Mouse (Mus musculus) MEL (cell line): ENCODE measurements around the gene Slc17a1. TPM values are rescaled to one million over a fixed set of nuclear protein-coding genes. Genes with fewer than 3 reads are reported as not detected.

Source experiments
- DNase-seq: peaks from one replicate; pipeline ENCODE4 v3.0.0; 2011; ENCODE audit warnings: low read depth, low spot score
- H3K27ac ChIP-seq: 2 replicates; pipeline ENCODE4 v1.5.1; 2012; ENCODE audit warnings: low read depth, mild to moderate bottlenecking, control low read depth, low read length, moderate library complexity; ENCODE audit not compliant: control insufficient read depth
- H3K27me3 ChIP-seq, 2 experiments: fragments of 150-350 bp in 1 of 2; sonication (generic) in 1 of 2; 2 replicates each; pipeline ENCODE4 v1.6.1; 2012; ENCODE audit warnings: low read length in 2 of 2, mild to moderate bottlenecking in 2 of 2, improper control_type of control experiment in 1 of 2, moderate library complexity in 1 of 2; ENCODE audit not compliant: insufficient read depth in 2 of 2, control insufficient read depth in 1 of 2
- H3K36me3 ChIP-seq, 2 experiments: 2 replicates each; pipeline ENCODE4 v1.6.1; 2012 to 2014; ENCODE audit warnings: low read length in 2 of 2, improper control_type of control experiment in 1 of 2, inconsistent platforms in 1 of 2, mild to moderate bottlenecking in 1 of 2; ENCODE audit not compliant: insufficient read depth in 2 of 2, control insufficient read depth in 1 of 2
- H3K4me1 ChIP-seq, 2 experiments: fragments of 150-350 bp in 1 of 2; sonication (generic) in 1 of 2; 2 replicates each; pipeline ENCODE4 v1.6.1; 2012; ENCODE audit warnings: low read length in 2 of 2, improper control_type of control experiment in 1 of 2, mild to moderate bottlenecking in 1 of 2; ENCODE audit not compliant: insufficient read depth in 2 of 2, control insufficient read depth in 1 of 2
- H3K4me3 ChIP-seq, 2 experiments: fragments of 150-350 bp in 1 of 2; sonication (generic) in 1 of 2; 2 replicates each; pipeline ENCODE4 v1.5.1; 2012; ENCODE audit warnings: low read depth in 2 of 2, low read length in 2 of 2, mild to moderate bottlenecking in 2 of 2, moderate library complexity in 2 of 2, control low read depth in 1 of 2, improper control_type of control experiment in 1 of 2; ENCODE audit not compliant: control insufficient read depth in 1 of 2, insufficient read depth in 1 of 2
- H3K79me2 ChIP-seq: 2 replicates; pipeline ENCODE4 v1.6.1; 2012; ENCODE audit warnings: mild to moderate bottlenecking, low read length, moderate library complexity; ENCODE audit not compliant: control insufficient read depth, poor library complexity, insufficient read depth
- H3K9ac ChIP-seq: 2 replicates; pipeline ENCODE4 v1.6.1; 2012; ENCODE audit warnings: low read depth, mild to moderate bottlenecking, control low read depth, low read length, moderate library complexity; ENCODE audit not compliant: control insufficient read depth, poor library complexity, severe bottlenecking
- H3K9me3 ChIP-seq: fragments of 150-350 bp; sonication (generic); replicated peaks from 2 replicates; pipeline ENCODE4 v1.6.1; 2012; ENCODE audit warnings: mild to moderate bottlenecking, low read length, improper control_type of control experiment, moderate library complexity; ENCODE audit not compliant: insufficient read depth
- BHLHE40 ChIP-seq: IDR thresholded peaks from 2 replicates; pipeline ENCODE4 v1.6.1; 2012; ENCODE audit warnings: low read depth, mild to moderate bottlenecking, inconsistent platforms, low read length, improper control_type of control experiment, borderline replicate concordance
- CHD2 ChIP-seq: IDR thresholded peaks from 2 replicates; pipeline ENCODE4 v1.6.1; 2011; ENCODE audit warnings: low read length, improper control_type of control experiment
- CTCF ChIP-seq, 3 experiments: IDR thresholded peaks in 2 of 3; conservative IDR thresholded peaks in 1 of 3; 2 replicates each; pipeline ENCODE4 v1.5.1; 2011 to 2012; ENCODE audit warnings: low read length in 3 of 3, low read depth in 2 of 3, mild to moderate bottlenecking in 2 of 3, improper control_type of control experiment in 1 of 3, inconsistent platforms in 1 of 3, mixed read lengths in 1 of 3, moderate library complexity in 1 of 3; ENCODE audit not compliant: control insufficient read depth in 1 of 3, insufficient read depth in 1 of 3, poor library complexity in 1 of 3, severe bottlenecking in 1 of 3
- EP300 ChIP-seq, 2 experiments: IDR thresholded peaks; 2 replicates each; pipeline ENCODE4 v1.6.1; 2011; ENCODE audit warnings: improper control_type of control experiment in 2 of 2, low read length in 2 of 2, low read depth in 1 of 2, mild to moderate bottlenecking in 1 of 2
- GATA1 ChIP-seq: IDR thresholded peaks from 2 replicates; pipeline ENCODE4 v1.6.1; 2011; ENCODE audit warnings: low read depth, low read length, improper control_type of control experiment
- HCFC1 ChIP-seq: IDR thresholded peaks from 2 replicates; pipeline ENCODE4 v1.6.1; 2012; ENCODE audit warnings: low read depth, mild to moderate bottlenecking, inconsistent platforms, low read length, improper control_type of control experiment, moderate library complexity
- JUND ChIP-seq: IDR thresholded peaks from 2 replicates; pipeline ENCODE4 v1.6.1; 2011; ENCODE audit warnings: low read depth, mild to moderate bottlenecking, improper control_type of control experiment, low read length
- MEF2A ChIP-seq: IDR thresholded peaks from 2 replicates; pipeline ENCODE4 v1.6.1; 2014; ENCODE audit warnings: low read depth, mild to moderate bottlenecking, inconsistent platforms, low read length, improper control_type of control experiment; ENCODE audit not compliant: poor library complexity, insufficient replicate concordance, severe bottlenecking; ENCODE audit errors: extremely low read depth
- MYB ChIP-seq: IDR thresholded peaks from 2 replicates; pipeline ENCODE4 v1.6.1; 2011; ENCODE audit warnings: mild to moderate bottlenecking, low read depth, low read length, improper control_type of control experiment
- MYC ChIP-seq: IDR thresholded peaks from 2 replicates; pipeline ENCODE4 v1.6.1; 2011; ENCODE audit warnings: low read depth, mild to moderate bottlenecking, low read length, improper control_type of control experiment, moderate library complexity
- NELFE ChIP-seq: IDR thresholded peaks from 2 replicates; pipeline ENCODE4 v1.6.1; 2011; ENCODE audit warnings: low read depth, low read length, improper control_type of control experiment
- POLR2AphosphoS2 ChIP-seq: IDR thresholded peaks from 2 replicates; pipeline ENCODE4 v1.6.1; 2011; ENCODE audit warnings: low read length, improper control_type of control experiment
- SIN3A ChIP-seq: IDR thresholded peaks from 2 replicates; pipeline ENCODE4 v1.6.1; 2012; ENCODE audit warnings: low read length, improper control_type of control experiment, inconsistent platforms
- TAL1 ChIP-seq: IDR thresholded peaks from 2 replicates; pipeline ENCODE4 v1.6.1; 2012; ENCODE audit warnings: mild to moderate bottlenecking, inconsistent platforms, low read length, moderate library complexity, mixed read lengths
- TCF12 ChIP-seq: IDR thresholded peaks from 2 replicates; pipeline ENCODE4 v1.6.1; 2014; ENCODE audit warnings: low read depth, mild to moderate bottlenecking, inconsistent platforms, low read length, improper control_type of control experiment, moderate library complexity
- UBTF ChIP-seq: IDR thresholded peaks from 2 replicates; pipeline ENCODE4 v1.6.1; 2012; ENCODE audit warnings: low read depth, mild to moderate bottlenecking, inconsistent platforms, low read length, improper control_type of control experiment, moderate library complexity, borderline replicate concordance; ENCODE audit not compliant: insufficient read depth
- ZKSCAN1 ChIP-seq: IDR thresholded peaks from 2 replicates; pipeline ENCODE4 v1.6.1; 2012; ENCODE audit warnings: low read depth, mild to moderate bottlenecking, inconsistent platforms, low read length, improper control_type of control experiment, moderate library complexity
- polyA plus RNA-seq, 2 experiments: library from polyadenylated mRNA; stranded (reverse) in 1 of 2; unstranded in 1 of 2; fragments of >175 nt in 1 of 2; fragments of >200 nt in 1 of 2; gene quantifications; 2 replicates each; pipeline versions ENCODE4 v1.2.1 to v1.2.4; 2012; ENCODE audit warnings: low replicate concordance in 2 of 2, low read depth in 1 of 2; ENCODE audit not compliant: insufficient read length in 2 of 2, insufficient read depth in 1 of 2, missing spikeins in 1 of 2
- total RNA-seq: library from RNA; depleted of rRNA; stranded (reverse); fragments of 300-350 nt; gene quantifications from 2 replicates; pipeline ENCODE4 v1.2.3, GENCODE M21; 2012

The Slc17a1 gene
- total and polyA plus RNA-seq, 3 experiments: not detected

GRCm38 (mm10) chr13:23898242-23898641, 30.7 kb downstream of the Slc17a1 start:
- peaks cover 0 to 2% of the 10 kb centered on the region in 2 experiments; a peak in 2 of 4 replicates for H3K36me3 ChIP-seq
- peaks cover 3% of the 10 kb centered on the region in 2 experiments; a peak in 1 of 4 replicates for H3K4me1 ChIP-seq
- no peak for DNase-seq
- no peak for TF ChIP-seq EP300 (IDR thresholded peaks at IDR 0.05; ENCODE audit: low read depth in 1 of 2, low read length in 2 of 2)
- no peak overlapping the region for H3K4me3 ChIP-seq
- no peak overlapping the region for H3K27ac ChIP-seq
- H3K79me2 ChIP-seq: no peaks in the 10 kb centered on the region
- H3K27me3 ChIP-seq: peaks cover 5 to 8% of the 10 kb centered on the region in 2 experiments
- H3K9ac ChIP-seq: no peak overlapping the region
- no peaks in the 10 kb centered on the region for H3K9me3 ChIP-seq

DNA sequence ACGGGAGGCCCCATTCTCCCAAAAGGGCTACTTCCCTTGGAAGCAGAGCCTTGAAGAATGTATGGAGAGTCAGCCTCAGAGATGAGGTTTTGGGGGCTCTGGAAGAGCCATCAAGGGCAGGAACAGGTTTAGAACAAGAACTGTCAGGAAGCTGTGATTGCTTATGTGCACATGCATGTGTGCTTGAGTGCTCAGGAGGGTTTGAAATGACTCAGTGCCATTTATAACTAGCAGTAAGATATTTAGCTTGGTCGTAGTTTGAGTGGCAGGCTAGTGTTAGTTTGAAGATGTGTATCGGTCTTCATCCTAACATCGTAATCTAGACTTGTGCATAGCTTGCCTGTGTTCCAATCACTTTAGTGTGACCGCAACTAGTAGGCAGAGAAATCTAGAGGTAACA, 39.4 kb downstream of the Slc17a1 start:
- DNase-seq: no peak
- H3K9ac ChIP-seq: no peak overlapping the region
- no peak overlapping the region for H3K4me3 ChIP-seq
- H3K27me3 ChIP-seq: no peaks in the 10 kb centered on the region; a peak in 2 of 4 replicates
- TF ChIP-seq SIN3A (no peak), JUND (no peak), BHLHE40 (no peak), ZKSCAN1 (no peak), NELFE (no peak), MYC (no peak), POLR2AphosphoS2 (no peak), CTCF (IDR thresholded peaks at IDR 0.05 in 2 of 3, conservative IDR thresholded peaks at IDR 0.05 in 1 of 3; ENCODE audit: control insufficient read depth in 1 of 3, insufficient read depth in 1 of 3, low read depth in 2 of 3, low read length in 3 of 3, poor library complexity in 1 of 3, severe bottlenecking in 1 of 3) (no peak), UBTF (no peak), MYB (no peak), HCFC1 (no peak), CHD2 (no peak), EP300 (IDR thresholded peaks at IDR 0.05; ENCODE audit: low read depth in 1 of 2, low read length in 2 of 2) (no peak), GATA1 (no peak)
- no peaks in the 10 kb centered on the region for H3K9me3 ChIP-seq
- peaks cover 0 to 18% of the 10 kb centered on the region in 2 experiments; a peak in 2 of 4 replicates for H3K36me3 ChIP-seq
- H3K79me2 ChIP-seq: no peaks in the 10 kb centered on the region
- H3K27ac ChIP-seq: no peak overlapping the region
- H3K4me1 ChIP-seq: peaks cover 7 to 12% of the 10 kb centered on the region in 2 experiments

DNA sequence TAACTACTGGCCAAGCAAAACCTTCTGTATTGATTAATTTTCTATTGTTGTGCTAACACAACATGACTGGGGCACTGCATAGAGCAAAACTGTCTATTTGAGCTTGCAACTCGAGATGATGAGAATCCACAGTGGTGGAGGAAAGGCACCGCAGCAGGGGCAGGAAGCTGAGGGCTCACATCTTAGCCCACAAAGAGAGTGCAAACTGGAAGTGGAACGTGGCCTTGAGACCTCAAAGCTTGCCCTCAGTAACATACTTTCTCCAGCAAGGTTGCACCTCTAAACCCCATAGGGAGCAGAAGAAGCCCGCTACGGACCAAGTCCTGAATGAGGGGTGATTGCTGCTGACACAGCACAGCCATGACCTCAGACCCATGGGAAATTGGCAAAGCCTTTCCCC, 42.6 kb downstream of the Slc17a1 start:
- H3K9ac ChIP-seq: no peak overlapping the region
- H3K4me1 ChIP-seq: peaks cover 21 to 34% of the 10 kb centered on the region in 2 experiments
- DNase-seq: no peak
- peaks cover 0 to 39% of the 10 kb centered on the region in 2 experiments; a peak in 2 of 4 replicates for H3K36me3 ChIP-seq
- H3K79me2 ChIP-seq: no peaks in the 10 kb centered on the region
- no peak for TF ChIP-seq TCF12
- no peak for TF ChIP-seq MEF2A
- TF ChIP-seq POLR2AphosphoS2: no peak
- no peak for TF ChIP-seq TAL1
- no peaks in the 10 kb centered on the region for H3K9me3 ChIP-seq
- H3K27ac ChIP-seq: no peak overlapping the region
- no peaks in the 10 kb centered on the region; a peak in 2 of 4 replicates for H3K27me3 ChIP-seq
- no peak overlapping the region for H3K4me3 ChIP-seq
